Mouse (Mus musculus): ENCODE measurements around the gene Lman2l.
A peak's percentile ranks its signal among the peaks of the same experiment; 100 is the strongest.

Gene Lman2l

GRCm38 (mm10) chr1:36444471-36445464, at the start of gene Lman2l:
Gene Lman2l, minus strand, starts transcription at chr1:36445271.
- DNase-seq (ENCODE audit: low read depth): peak; percentile 93

GRCm38 (mm10) chr1:36493299-36493698, 48.2 kb upstream of the Lman2l start:
- DNase-seq (ENCODE audit: low read depth): no peak

- DNase-seq (ENCODE audit: low read depth): no peak
Measured at GRCm38 (mm10) chr1:36492416-36493139, 47.5 kb upstream of the Lman2l start.

- no peak for DNase-seq (ENCODE audit: low read depth)
Measured at GRCm38 (mm10) chr1:36489661-36490060, 44.6 kb upstream of the Lman2l start.

GRCm38 (mm10) chr1:36487111-36487510, 42.0 kb upstream of the Lman2l start:
- no peak for DNase-seq (ENCODE audit: low read depth)

- DNase-seq (ENCODE audit: low read depth): no peak
Measured at GRCm38 (mm10) chr1:36485080-36485479, 40.0 kb upstream of the Lman2l start.

- DNase-seq (ENCODE audit: low read depth): no peak
Measured at GRCm38 (mm10) chr1:36483825-36484224, 38.8 kb upstream of the Lman2l start.

- no peak for DNase-seq (ENCODE audit: low read depth)
Measured at GRCm38 (mm10) chr1:36479903-36480899, 35.1 kb upstream of the Lman2l start.

- no peak for DNase-seq (ENCODE audit: low read depth)
Measured at GRCm38 (mm10) chr1:36478343-36478795, 33.3 kb upstream of the Lman2l start.

- DNase-seq (ENCODE audit: low read depth): no peak
Measured at GRCm38 (mm10) chr1:36476426-36476825, 31.4 kb upstream of the Lman2l start.

- no peak for DNase-seq (ENCODE audit: low read depth)
Measured at GRCm38 (mm10) chr1:36475480-36476110, 30.5 kb upstream of the Lman2l start.

GRCm38 (mm10) chr1:36474646-36475045, 29.6 kb upstream of the Lman2l start:
- no peak for DNase-seq (ENCODE audit: low read depth)

- no peak for DNase-seq (ENCODE audit: low read depth)
Measured at GRCm38 (mm10) chr1:36473211-36473780, 28.2 kb upstream of the Lman2l start.

DNA sequence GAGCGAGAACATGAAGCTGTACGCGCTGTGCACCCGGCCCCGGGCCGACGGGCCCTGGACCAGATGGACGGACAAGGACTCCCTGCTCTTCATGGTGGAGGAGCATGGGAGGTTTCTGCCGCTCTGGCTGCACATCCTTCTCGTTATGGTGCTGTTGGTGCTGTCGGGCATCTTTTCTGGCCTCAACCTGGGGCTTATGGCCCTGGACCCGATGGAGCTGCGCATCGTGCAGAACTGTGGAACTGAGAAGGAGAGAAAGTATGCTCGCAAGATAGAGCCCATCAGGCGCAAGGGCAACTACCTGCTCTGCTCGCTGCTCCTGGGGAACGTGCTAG, 27.0 kb upstream of the Lman2l start:
- DNase-seq (ENCODE audit: low read depth): no peak

GRCm38 (mm10) chr1:36471181-36472105, 26.4 kb upstream of the Lman2l start, which contains the start of gene Cnnm4:
Gene Cnnm4, plus strand, starts transcription at chr1:36471620.
- DNase-seq (ENCODE audit: low read depth): peak; percentile 71

- no peak for DNase-seq (ENCODE audit: low read depth)
Measured at GRCm38 (mm10) chr1:36469811-36470444, 24.9 kb upstream of the Lman2l start.

GRCm38 (mm10) chr1:36467446-36467845, 22.4 kb upstream of the Lman2l start:
- no peak for DNase-seq (ENCODE audit: low read depth)

DNA sequence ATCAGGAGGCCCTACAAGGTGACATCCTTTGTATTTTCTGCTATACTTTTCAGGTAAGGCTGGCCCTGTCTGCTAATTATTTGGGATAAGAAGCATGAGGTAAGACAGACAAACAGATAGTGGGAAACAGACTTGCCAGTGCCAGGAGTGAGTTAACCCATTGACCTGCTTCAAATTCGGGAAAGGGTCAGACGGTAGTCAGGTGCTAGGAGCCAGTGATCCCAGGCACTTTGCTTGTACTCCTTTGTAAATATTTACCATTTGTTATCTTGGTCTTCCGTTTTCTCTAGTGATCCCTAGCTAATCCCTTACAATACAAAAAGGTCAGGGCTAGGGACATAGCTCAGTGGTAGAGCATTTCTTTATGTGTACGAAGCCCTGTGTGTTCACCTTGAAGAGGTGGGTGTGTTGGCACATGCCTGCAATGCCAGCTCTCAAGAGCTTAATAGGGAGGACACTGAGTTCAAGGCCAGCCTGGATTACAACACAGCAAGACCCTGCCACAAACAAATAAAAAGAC, 20.6 kb upstream of the Lman2l start:
- DNase-seq (ENCODE audit: low read depth): no peak

- DNase-seq (ENCODE audit: low read depth): no peak
Measured at GRCm38 (mm10) chr1:36461829-36462228, 16.8 kb upstream of the Lman2l start.

Measured in c-Kit-positive CD71-positive TER-119-negative erythroid progenitor cells, embryonic 14.5 days (primary cell).